In the genomic region with DNA sequence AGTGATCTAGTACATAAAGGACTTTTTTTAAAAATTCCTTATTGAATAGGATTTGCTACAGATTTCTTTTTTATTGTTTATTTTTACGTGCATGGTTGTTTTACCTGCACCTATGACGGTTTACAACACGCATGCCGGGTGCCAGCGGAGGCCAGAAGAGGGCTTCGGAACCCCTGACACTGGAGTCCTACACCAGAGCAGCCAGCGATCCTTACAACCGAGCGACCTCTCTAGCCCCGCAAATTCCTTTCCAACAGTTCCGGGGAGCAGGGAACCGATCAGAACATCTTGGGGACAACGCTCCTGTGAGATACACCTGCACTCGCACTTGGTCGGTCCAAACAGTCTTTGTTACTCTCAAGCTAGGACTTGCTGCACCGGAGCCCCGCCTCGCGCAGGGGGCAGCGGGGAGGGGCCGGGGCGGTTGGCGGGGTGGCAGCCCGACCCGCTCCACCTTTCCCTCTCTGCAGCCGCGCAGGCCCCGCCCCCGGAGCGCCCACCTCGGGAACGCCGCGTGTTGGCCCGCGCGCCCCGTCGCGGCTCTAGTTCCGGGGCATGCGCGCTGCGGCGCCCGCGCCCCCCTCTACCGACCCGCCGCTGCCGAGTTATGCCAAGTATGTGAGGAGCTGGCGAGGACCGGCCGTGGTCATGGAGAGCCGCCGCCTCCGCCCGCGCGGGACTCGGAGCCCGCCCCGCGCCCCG, we compare ENCODE assay signal across 8 mouse cellular contexts. TPM values are rescaled to one million over a fixed set of nuclear protein-coding genes. Genes with fewer than 3 reads are reported as not detected.
A peak's percentile ranks its signal among the peaks of the same experiment; 100 is the strongest.
DNase-seq lines count a peak whose midpoint lies in the region; ATAC-seq and TF ChIP-seq lines count a peak whose summit lies in the region.

A gene (plus strand): TSS at position 603 of the 702 bp plus-strand sequence.

- under 1% methylated on average over 64 of the region's 65 CpGs for WGBS in embryonic facial prominence, embryonic 13.5 days
- WGBS in heart, embryonic 12.5 days, result 1% methylated on average over 57 of the region's 65 CpGs
- WGBS in kidney, embryonic 16.5 days, result under 1% methylated on average over 51 of the region's 65 CpGs
- under 1% methylated on average over 53 of the region's 65 CpGs for WGBS in midbrain, postnatal 0 days

- H3K4me3 ChIP-seq in embryonic facial prominence, embryonic 13.5 days, result peak within 1 kb of the TSS; percentile 74
- peak within 1 kb of the TSS; percentile 88 for H3K4me3 ChIP-seq in heart, embryonic 12.5 days
- peak within 1 kb of the TSS; percentile 75 for H3K4me3 ChIP-seq in kidney, embryonic 16.5 days (ENCODE audit: low read length)
- peak within 1 kb of the TSS; percentile 66 for H3K4me3 ChIP-seq in midbrain, postnatal 0 days (ENCODE audit: low read depth, low read length)

- peak within 1 kb of the TSS; percentile 85 for H3K9ac ChIP-seq in embryonic facial prominence, embryonic 13.5 days
- H3K9ac ChIP-seq in heart, embryonic 12.5 days, result peak within 1 kb of the TSS; percentile 99
- peak within 1 kb of the TSS; percentile 87 for H3K9ac ChIP-seq in kidney, embryonic 16.5 days (replicated peaks; ENCODE audit: low read length)
- peak within 1 kb of the TSS; percentile 65 for H3K9ac ChIP-seq in midbrain, postnatal 0 days (replicated peaks; ENCODE audit: low read length, poor library complexity, severe bottlenecking)

- H3K4me2 ChIP-seq in embryonic facial prominence, embryonic 13.5 days, result peak within 1 kb of the TSS; percentile 87
- peak within 1 kb of the TSS; percentile 80 for H3K4me2 ChIP-seq in heart, embryonic 12.5 days
- peak within 1 kb of the TSS; percentile 81 for H3K4me2 ChIP-seq in kidney, embryonic 16.5 days (replicated peaks; ENCODE audit: low read depth, low read length)
- H3K4me2 ChIP-seq in midbrain, postnatal 0 days (ENCODE audit: low read depth, low read length, poor library complexity, severe bottlenecking), result peak within 1 kb of the TSS; percentile 69

- H3K27me3 ChIP-seq in embryonic facial prominence, embryonic 13.5 days, result peaks cover 7% of the 10 kb centered on the region; the same call in 1 of the 2 replicates
- no peaks in the 10 kb centered on the region for H3K27me3 ChIP-seq in heart, embryonic 12.5 days (replicated peaks)
- H3K27me3 ChIP-seq in kidney, embryonic 16.5 days (ENCODE audit: insufficient read depth, low read length), result peaks cover 8% of the 10 kb centered on the region; the same call in 1 of the 2 replicates
- H3K27me3 ChIP-seq in midbrain, postnatal 0 days (ENCODE audit: insufficient read depth, low read length), result peaks cover 14% of the 10 kb centered on the region

- no peaks in the 10 kb centered on the region; the same call in 1 of the 2 replicates for H3K36me3 ChIP-seq in embryonic facial prominence, embryonic 13.5 days
- 0 out of 2 replicates have a peak, but pooled peaks cover 5% of the 10 kb centered on the region for H3K36me3 ChIP-seq in heart, embryonic 12.5 days
- H3K36me3 ChIP-seq in kidney, embryonic 16.5 days (ENCODE audit: insufficient read depth, low read length), result no peaks in the 10 kb centered on the region
- H3K36me3 ChIP-seq in midbrain, postnatal 0 days (ENCODE audit: insufficient read depth, low read length), result no peaks in the 10 kb centered on the region

- H3K9me3 ChIP-seq in embryonic facial prominence, embryonic 13.5 days, result no peaks in the 10 kb centered on the region
- H3K9me3 ChIP-seq in heart, embryonic 12.5 days (replicated peaks), result no peaks in the 10 kb centered on the region
- H3K9me3 ChIP-seq in kidney, embryonic 16.5 days (ENCODE audit: low read length), result 0 out of 2 replicates have a peak, but pooled peaks cover 2% of the 10 kb centered on the region
- no peaks in the 10 kb centered on the region for H3K9me3 ChIP-seq in midbrain, postnatal 0 days (ENCODE audit: low read length)

- H3K4me1 ChIP-seq in embryonic facial prominence, embryonic 13.5 days, result peaks cover 30% of the 10 kb centered on the region
- peaks cover 28% of the 10 kb centered on the region for H3K4me1 ChIP-seq in heart, embryonic 12.5 days (replicated peaks)
- peaks cover 31% of the 10 kb centered on the region for H3K4me1 ChIP-seq in kidney, embryonic 16.5 days (ENCODE audit: insufficient read depth, low read length)
- no peaks in the 10 kb centered on the region for H3K4me1 ChIP-seq in midbrain, postnatal 0 days (ENCODE audit: insufficient read depth, low read length)

- peak within 1 kb of the TSS; percentile 92 for H3K27ac ChIP-seq in embryonic facial prominence, embryonic 13.5 days
- peak within 1 kb of the TSS; percentile 100 for H3K27ac ChIP-seq in heart, embryonic 12.5 days (ENCODE audit: poor library complexity, severe bottlenecking)
- H3K27ac ChIP-seq in kidney, embryonic 16.5 days (ENCODE audit: low read length), result peak within 1 kb of the TSS; percentile 96
- H3K27ac ChIP-seq in midbrain, postnatal 0 days (ENCODE audit: low read depth, low read length), result peak within 1 kb of the TSS; percentile 32; the same call in 1 of the 2 replicates

- DNase-seq in spleen, adult 18-20 months, result peak; percentile 11 to 24
- no peak for DNase-seq in spleen, postnatal 4 days (ENCODE audit: low spot score in 2 of 2)
- peak; percentile 81 for DNase-seq in liver
- DNase-seq in midbrain, postnatal 0 days (ENCODE audit: low spot score), result peak; percentile 72
- DNase-seq in testis, postnatal 10 days (ENCODE audit: low spot score), result peak; percentile 85

- peak; percentile 90 for ATAC-seq in embryonic facial prominence, embryonic 13.5 days (ENCODE audit: insufficient number of reproducible peaks, insufficient read depth, low FRiP score, low TSS enrichment, low read depth)
- ATAC-seq in heart, embryonic 12.5 days (ENCODE audit: insufficient number of reproducible peaks, low FRiP score), result peak; percentile 85
- peak; percentile 88 for ATAC-seq in kidney, embryonic 16.5 days (ENCODE audit: low FRiP score, low TSS enrichment)
- ATAC-seq in midbrain, postnatal 0 days (ENCODE audit: low FRiP score), result peak; percentile 86

- TF ChIP-seq CTCF in midbrain, postnatal 0 days (IDR thresholded peaks at IDR 0.05), result no peak

RNA-seq across cellular contexts. Expression of the gene that starts here (rescaled TPM):
- 1.8 and 2.1 TPM in 2 replicates for polyA plus RNA-seq in embryonic facial prominence, embryonic 13.5 days (2015; fragmentation: Nextera tagmentation; extraction: Ambion mirVana)
- 7.3 and 7.5 TPM in 2 replicates for polyA plus RNA-seq in heart, embryonic 12.5 days (2016; fragmentation: Nextera tagmentation; extraction: Ambion mirVana)
- 1.4 and 1.7 TPM in 2 replicates for polyA plus RNA-seq in kidney, embryonic 16.5 days (2015; fragmentation: Nextera tagmentation; extraction: Ambion mirVana)
- total RNA-seq in midbrain, postnatal 0 days (2014; rRNA removed), result 4.2 and 4.7 TPM in 2 replicates
- 0.28 and 0.32 TPM in 2 replicates for polyA plus RNA-seq in midbrain, postnatal 0 days (2015; fragmentation: Nextera tagmentation; extraction: Ambion mirVana)

Comparison
In these comparisons a context has a peak if more than half of its experiments do, and no peak if none do; other contexts are left out.
1. DNase-seq: peak in spleen, adult 18-20 months (2 of 2), liver (single experiment), midbrain, postnatal 0 days (single experiment) and testis, postnatal 10 days (single experiment); none in spleen, postnatal 4 days (0 of 2).
2. H3K27ac ChIP-seq: peak in every context shown above with its lines; median percentile 100 in heart, embryonic 12.5 days; 96 in kidney, embryonic 16.5 days; 92 in embryonic facial prominence, embryonic 13.5 days; 32 in midbrain, postnatal 0 days.
3. Peak in every context shown above with its lines, with median percentiles within 50 percentile points of each other: ATAC-seq, H3K4me2 ChIP-seq, H3K4me3 ChIP-seq and H3K9ac ChIP-seq.